Mouse (Mus musculus) G1E (cell line): ENCODE results near the gene Pdcd7.

Experiments
- CTCF ChIP-seq: IDR thresholded peaks from 2 replicates; pipeline ENCODE4 v1.5.1; 2012; ENCODE audit warnings: low read depth, low read length, inconsistent platforms, mixed read lengths
- GATA1 ChIP-seq: IDR thresholded peaks from 2 replicates; pipeline ENCODE4 v1.6.1; 2012; ENCODE audit warnings: borderline replicate concordance, low read length, inconsistent platforms, mixed read lengths

- TF ChIP-seq GATA1: no peak
- no peak for TF ChIP-seq CTCF
Observed at GRCm38 (mm10) chr9:65394360-65394759, 48.5 kb downstream of the Pdcd7 start.
